Mouse (Mus musculus): Measurements from ENCODE around the gene Id4. TPM values are rescaled to one million over a fixed set of nuclear protein-coding genes. Genes with fewer than 3 reads are reported as not detected.

The Id4 gene
- total RNA-seq (2021), result under 1 TPM; 0.73 to 0.78 TPM
- long read RNA-seq, experiment 1, partial matches to known transcripts, result 0 of 3 reads
- long read RNA-seq, experiment 1, other reads (novel, unspliced or antisense), result 2 of 3 reads
- long read RNA-seq, experiment 2, transcript Id4-201 (3 exons, 3,849 nt), result major isoform, 5 of 7 reads
- long read RNA-seq, experiment 2, partial matches to known transcripts, result 0 of 7 reads
- long read RNA-seq, experiment 2, other reads (novel, unspliced or antisense), result 2 of 7 reads

GRCm38 (mm10) chr13:48260690-48261278 lies at the start of gene Id4:
TSS of gene Id4 (plus strand) at chr13:48261228.
- DNase-seq (ENCODE audit: low spot score), result peak; percentile 96

- DNase-seq (ENCODE audit: low spot score), result no peak
Measured at GRCm38 (mm10) chr13:48227136-48227535, 33.9 kb upstream of the Id4 start.

- peak; percentile 93 for DNase-seq (ENCODE audit: low spot score)
Measured at GRCm38 (mm10) chr13:48227712-48228111, 33.3 kb upstream of the Id4 start.

- no peak for DNase-seq (ENCODE audit: low spot score)
Measured at GRCm38 (mm10) chr13:48228114-48228513, 32.9 kb upstream of the Id4 start.

- no peak for DNase-seq (ENCODE audit: low spot score)
Measured at GRCm38 (mm10) chr13:48230996-48231395, 30.0 kb upstream of the Id4 start.

GRCm38 (mm10) chr13:48236436-48236835 lies 24.6 kb upstream of the Id4 start:
- DNase-seq (ENCODE audit: low spot score), result no peak

GRCm38 (mm10) chr13:48236865-48237264 lies 24.2 kb upstream of the Id4 start:
- no peak for DNase-seq (ENCODE audit: low spot score)

- peak; percentile 26 for DNase-seq (ENCODE audit: low spot score)
Measured at GRCm38 (mm10) chr13:48237516-48237915, 23.5 kb upstream of the Id4 start.

- DNase-seq (ENCODE audit: low spot score), result no peak
Measured at GRCm38 (mm10) chr13:48245235-48246012, 15.6 kb upstream of the Id4 start.

- no peak for DNase-seq (ENCODE audit: low spot score)
Measured at GRCm38 (mm10) chr13:48252559-48252958, 8.5 kb upstream of the Id4 start.

- no peak for DNase-seq (ENCODE audit: low spot score)
Measured at GRCm38 (mm10) chr13:48255026-48255425, 6.0 kb upstream of the Id4 start.

- DNase-seq (ENCODE audit: low spot score), result peak; percentile 19
Measured at GRCm38 (mm10) chr13:48261341-48262221, 553 bp downstream of the Id4 start.

GRCm38 (mm10) chr13:48262451-48262969 lies 1.5 kb downstream of the Id4 start:
- DNase-seq (ENCODE audit: low spot score), result no peak

GRCm38 (mm10) chr13:48265029-48265428 lies 4.0 kb downstream of the Id4 start:
- no peak for DNase-seq (ENCODE audit: low spot score)

- DNase-seq (ENCODE audit: low spot score), result peak; percentile 29
Measured at GRCm38 (mm10) chr13:48273451-48274069, 12.5 kb downstream of the Id4 start.

GRCm38 (mm10) chr13:48274107-48274506 lies 13.1 kb downstream of the Id4 start:
- no peak for DNase-seq (ENCODE audit: low spot score)

GRCm38 (mm10) chr13:48276981-48277380 lies 16.0 kb downstream of the Id4 start:
- DNase-seq (ENCODE audit: low spot score), result no peak

- DNase-seq (ENCODE audit: low spot score), result no peak
Measured at GRCm38 (mm10) chr13:48284426-48284825, 23.4 kb downstream of the Id4 start.

GRCm38 (mm10) chr13:48284918-48285693 lies 24.1 kb downstream of the Id4 start:
- no peak for DNase-seq (ENCODE audit: low spot score)

GRCm38 (mm10) chr13:48290427-48290826 lies 29.4 kb downstream of the Id4 start:
- no peak for DNase-seq (ENCODE audit: low spot score)

Measured in gastrocnemius, adult 18-20 months (tissue).